Mouse (Mus musculus): ENCODE measurements at regions not wholly inside any gene's neighbourhood (a gene's known extent, or its start where the extent isn't known, plus 50 kb on each side); places are given as distances from the start of the nearest gene placed in this dataset.
A peak's percentile ranks its signal among the peaks of the same experiment; 100 is the strongest.

GRCm38 (mm10) chr3:100773237-100773636, 52.0 kb upstream of the Vtcn1 start:
- Histone ChIP-seq H3K4me1 (ENCODE audit: control insufficient read depth, insufficient read depth, low read length) (0 out of 2 replicates have a peak, but pooled peaks cover under 1% of the 10 kb centered on the region), H3K4me3 (ENCODE audit: insufficient read depth, low read depth, low read length) (no peak overlapping the region), H3K27ac (ENCODE audit: insufficient read depth, low read depth, low read length) (no peak overlapping the region), H3K27me3 (replicated peaks; ENCODE audit: control insufficient read depth, insufficient read depth, low read length) (no peaks in the 10 kb centered on the region), H3K36me3 (ENCODE audit: control insufficient read depth, insufficient read depth, low read length) (no peaks in the 10 kb centered on the region)
- TF ChIP-seq POLR2A (IDR thresholded peaks at IDR 0.05; ENCODE audit: low read depth, low read length) (no peak), CTCF (conservative IDR thresholded peaks at IDR 0.05; ENCODE audit: insufficient read depth, insufficient read length, low read depth, low read length) (no peak)
- WGBS = 69% methylated on average over 6 of the region's 6 CpGs
- peak; percentile 20 for DNase-seq

GRCm38 (mm10) chr3:100771363-100771762, 53.9 kb upstream of the Vtcn1 start:
- Histone ChIP-seq H3K27ac (ENCODE audit: insufficient read depth, low read depth, low read length) (no peak overlapping the region), H3K4me3 (ENCODE audit: insufficient read depth, low read depth, low read length) (no peak overlapping the region), H3K36me3 (ENCODE audit: control insufficient read depth, insufficient read depth, low read length) (no peaks in the 10 kb centered on the region), H3K27me3 (replicated peaks; ENCODE audit: control insufficient read depth, insufficient read depth, low read length) (no peaks in the 10 kb centered on the region), H3K4me1 (ENCODE audit: control insufficient read depth, insufficient read depth, low read length) (0 out of 2 replicates have a peak, but pooled peaks cover 2% of the 10 kb centered on the region)
- 60% methylated on average over 4 of the region's 4 CpGs for WGBS
- TF ChIP-seq CTCF (conservative IDR thresholded peaks at IDR 0.05; ENCODE audit: insufficient read depth, insufficient read length, low read depth, low read length) (no peak), POLR2A (IDR thresholded peaks at IDR 0.05; ENCODE audit: low read depth, low read length) (no peak)
- no peak for DNase-seq

GRCm38 (mm10) chr3:100770841-100771240, 54.4 kb upstream of the Vtcn1 start:
- WGBS = 75% methylated on average over 3 of the region's 3 CpGs
- Histone ChIP-seq H3K4me1 (ENCODE audit: control insufficient read depth, insufficient read depth, low read length) (0 out of 2 replicates have a peak, but pooled peaks cover 2% of the 10 kb centered on the region), H3K27ac (ENCODE audit: insufficient read depth, low read depth, low read length) (no peak overlapping the region), H3K4me3 (ENCODE audit: insufficient read depth, low read depth, low read length) (no peak overlapping the region), H3K36me3 (ENCODE audit: control insufficient read depth, insufficient read depth, low read length) (no peaks in the 10 kb centered on the region), H3K27me3 (replicated peaks; ENCODE audit: control insufficient read depth, insufficient read depth, low read length) (no peaks in the 10 kb centered on the region)
- no peak for DNase-seq
- no peak for TF ChIP-seq CTCF (conservative IDR thresholded peaks at IDR 0.05; ENCODE audit: insufficient read depth, insufficient read length, low read depth, low read length)
- TF ChIP-seq POLR2A (IDR thresholded peaks at IDR 0.05; ENCODE audit: low read depth, low read length) = no peak

- Histone ChIP-seq H3K27me3 (replicated peaks; ENCODE audit: control insufficient read depth, insufficient read depth, low read length) (no peaks in the 10 kb centered on the region), H3K4me1 (ENCODE audit: control insufficient read depth, insufficient read depth, low read length) (0 out of 2 replicates have a peak, but pooled peaks cover 2% of the 10 kb centered on the region), H3K27ac (ENCODE audit: insufficient read depth, low read depth, low read length) (no peak overlapping the region), H3K36me3 (ENCODE audit: control insufficient read depth, insufficient read depth, low read length) (no peaks in the 10 kb centered on the region), H3K4me3 (ENCODE audit: insufficient read depth, low read depth, low read length) (no peak overlapping the region)
- DNase-seq = no peak
- TF ChIP-seq CTCF (conservative IDR thresholded peaks at IDR 0.05; ENCODE audit: insufficient read depth, insufficient read length, low read depth, low read length) (no peak), POLR2A (IDR thresholded peaks at IDR 0.05; ENCODE audit: low read depth, low read length) (no peak)
- 79% methylated on average over 4 of the region's 4 CpGs for WGBS
Measured at GRCm38 (mm10) chr3:100769146-100769545, 56.1 kb upstream of the Vtcn1 start.

- 47% methylated on average over 15 of the region's 15 CpGs for WGBS
- Histone ChIP-seq H3K27me3 (replicated peaks; ENCODE audit: control insufficient read depth, insufficient read depth, low read length) (no peaks in the 10 kb centered on the region), H3K27ac (ENCODE audit: insufficient read depth, low read depth, low read length) (no peak overlapping the region), H3K4me1 (ENCODE audit: control insufficient read depth, insufficient read depth, low read length) (0 out of 2 replicates have a peak, but pooled peaks cover 2% of the 10 kb centered on the region), H3K4me3 (ENCODE audit: insufficient read depth, low read depth, low read length) (peak overlapping the region; percentile 30; the same call in 1 of the 2 replicates), H3K36me3 (ENCODE audit: control insufficient read depth, insufficient read depth, low read length) (no peaks in the 10 kb centered on the region)
- TF ChIP-seq POLR2A (IDR thresholded peaks at IDR 0.05; ENCODE audit: low read depth, low read length) (no peak), CTCF (conservative IDR thresholded peaks at IDR 0.05; ENCODE audit: insufficient read depth, insufficient read length, low read depth, low read length) (0 out of 2 replicates have a peak, but pooled peaks have one; percentile 6)
- DNase-seq = peak; percentile 47
Measured at GRCm38 (mm10) chr3:100768170-100768624, 57.1 kb upstream of the Vtcn1 start.

- no peak overlapping the region for H3K27ac ChIP-seq (ENCODE audit: insufficient read depth, low read depth, low read length)
- WGBS = 70% methylated on average over 7 of the region's 7 CpGs
- no peak for DNase-seq
- H3K4me1 ChIP-seq (ENCODE audit: control insufficient read depth, insufficient read depth, low read length) = 0 out of 2 replicates have a peak, but pooled peaks cover 2% of the 10 kb centered on the region
- TF ChIP-seq POLR2A (IDR thresholded peaks at IDR 0.05; ENCODE audit: low read depth, low read length) (no peak), CTCF (conservative IDR thresholded peaks at IDR 0.05; ENCODE audit: insufficient read depth, insufficient read length, low read depth, low read length) (no peak)
- no peaks in the 10 kb centered on the region for H3K36me3 ChIP-seq (ENCODE audit: control insufficient read depth, insufficient read depth, low read length)
- no peak overlapping the region for H3K4me3 ChIP-seq (ENCODE audit: insufficient read depth, low read depth, low read length)
- no peaks in the 10 kb centered on the region for H3K27me3 ChIP-seq (replicated peaks; ENCODE audit: control insufficient read depth, insufficient read depth, low read length)
Measured at GRCm38 (mm10) chr3:100765323-100765722, 59.9 kb upstream of the Vtcn1 start.

GRCm38 (mm10) chr3:100762895-100763294, 62.4 kb upstream of the Vtcn1 start:
- Histone ChIP-seq H3K36me3 (ENCODE audit: control insufficient read depth, insufficient read depth, low read length) (no peaks in the 10 kb centered on the region), H3K4me3 (ENCODE audit: insufficient read depth, low read depth, low read length) (no peak overlapping the region), H3K27ac (ENCODE audit: insufficient read depth, low read depth, low read length) (no peak overlapping the region), H3K27me3 (replicated peaks; ENCODE audit: control insufficient read depth, insufficient read depth, low read length) (no peaks in the 10 kb centered on the region), H3K4me1 (ENCODE audit: control insufficient read depth, insufficient read depth, low read length) (no peaks in the 10 kb centered on the region)
- no peak for TF ChIP-seq POLR2A (IDR thresholded peaks at IDR 0.05; ENCODE audit: low read depth, low read length)
- no peak for TF ChIP-seq CTCF (conservative IDR thresholded peaks at IDR 0.05; ENCODE audit: insufficient read depth, insufficient read length, low read depth, low read length)
- DNase-seq = no peak
